Mouse (Mus musculus): Measurements from ENCODE around the gene Phf20. TPM values are rescaled to one million over a fixed set of nuclear protein-coding genes. Genes with fewer than 3 reads are reported as not detected.
A peak's percentile ranks its signal among the peaks of the same experiment; 100 is the strongest.

Gene Phf20
- 82.9 and 83.9 TPM in 2 replicates for polyA plus RNA-seq (2014; fragmentation: Nextera tagmentation; extraction: Ambion mirVana)

DNA sequence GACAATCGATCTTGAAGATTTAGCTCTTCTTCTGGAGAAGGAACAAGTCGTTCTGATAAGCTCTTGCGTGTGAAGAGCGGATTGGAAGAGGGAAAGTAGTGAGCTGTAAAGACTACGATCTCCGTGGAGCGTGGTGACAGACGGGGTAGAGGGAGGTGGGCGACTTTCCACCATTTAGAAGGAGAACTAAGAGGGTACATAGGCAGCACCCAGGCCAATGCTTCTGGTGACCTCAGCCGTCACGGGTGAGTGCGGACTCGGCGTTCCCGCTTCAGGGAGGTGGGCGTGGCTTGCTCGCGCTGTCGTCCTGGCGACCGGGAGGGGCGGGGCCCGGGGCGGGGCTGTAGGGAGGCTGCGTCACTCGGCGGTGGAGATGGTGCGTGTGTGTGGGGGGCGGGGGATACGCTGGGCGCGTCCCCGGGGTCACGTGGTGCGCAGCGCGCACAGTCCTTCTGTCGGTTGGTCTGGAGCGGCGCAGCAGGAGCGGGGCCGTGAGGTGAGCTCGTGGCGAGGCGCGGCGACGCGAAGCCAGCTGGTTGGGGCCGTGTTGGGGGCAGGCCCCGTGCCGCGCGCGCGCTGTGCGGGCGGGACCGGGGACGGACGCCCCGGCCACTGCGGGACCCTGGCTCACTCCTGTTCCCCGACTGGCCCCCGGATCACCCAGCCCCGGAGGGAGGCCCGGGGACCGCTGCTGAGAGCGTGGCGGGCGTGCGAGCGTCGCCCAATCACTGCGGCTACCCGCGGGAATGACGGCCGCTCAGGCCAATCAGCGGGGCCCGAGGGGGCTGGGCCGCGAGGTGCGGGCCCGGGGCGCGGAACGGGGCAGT, at the start of gene Phf20:
Gene Phf20, plus strand, starts transcription at position 165 of the 827 bp plus-strand sequence.
- peak within 1 kb of the TSS; percentile 74 for H3K4me2 ChIP-seq (ENCODE audit: low read depth)
- DNase-seq (ENCODE audit: low spot score) (peak; percentile 97), ATAC-seq (ENCODE audit: insufficient read depth, low FRiP score, low TSS enrichment) (peak; percentile 99)
- no peaks in the 10 kb centered on the region for H3K27me3 ChIP-seq (ENCODE audit: control insufficient read depth, insufficient read depth, low read length)
- no peaks in the 10 kb centered on the region for H3K9me3 ChIP-seq (ENCODE audit: control insufficient read depth, low read length)
- H3K4me3 ChIP-seq (ENCODE audit: low read depth, low read length): peak within 1 kb of the TSS; percentile 61
- 1% methylated on average over 58 of the region's 88 CpGs for WGBS
- H3K27ac ChIP-seq (ENCODE audit: low read depth, low read length): peak within 1 kb of the TSS; percentile 95
- H3K4me1 ChIP-seq (ENCODE audit: control insufficient read depth, insufficient read depth, low read length): 0 out of 2 replicates have a peak, but pooled peaks cover 3% of the 10 kb centered on the region
- no peaks in the 10 kb centered on the region; the same call in 1 of the 2 replicates for H3K36me3 ChIP-seq (ENCODE audit: control insufficient read depth, insufficient read depth, low read length)
- peak within 1 kb of the TSS; percentile 78 for H3K9ac ChIP-seq (ENCODE audit: low read length)

DNA sequence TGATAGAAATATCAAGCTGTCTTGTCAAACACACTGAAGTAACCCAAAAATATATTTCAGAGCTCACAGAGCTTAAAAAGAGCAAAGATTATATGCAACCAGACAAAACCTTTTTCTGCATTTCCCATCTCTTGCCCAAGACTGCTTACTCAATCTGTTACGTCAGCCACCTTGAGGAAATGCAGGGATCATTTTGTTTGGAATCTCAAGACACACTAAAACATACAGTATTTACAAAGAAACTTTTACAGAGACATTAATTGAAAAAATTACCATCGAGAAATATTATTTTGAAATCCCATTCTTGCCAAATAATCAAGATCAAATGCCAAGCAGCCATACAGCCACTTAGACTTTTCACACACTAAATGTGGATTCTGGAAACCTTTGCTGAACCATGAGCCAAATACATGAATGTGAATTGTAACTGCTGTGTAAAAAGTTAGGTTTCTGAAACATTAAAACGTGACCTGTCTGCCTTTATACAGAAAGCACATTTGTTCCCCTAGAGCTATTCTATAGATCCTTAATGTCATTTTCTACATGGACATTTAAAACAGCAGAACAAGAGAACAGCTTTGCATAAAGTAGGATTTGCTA, 48.9 kb upstream of the Phf20 start:
- Histone ChIP-seq H3K9ac (ENCODE audit: low read length) (no peak overlapping the region), H3K4me2 (ENCODE audit: low read depth) (no peak overlapping the region), H3K27me3 (ENCODE audit: control insufficient read depth, insufficient read depth, low read length) (no peaks in the 10 kb centered on the region), H3K36me3 (ENCODE audit: control insufficient read depth, insufficient read depth, low read length) (peaks cover 14% of the 10 kb centered on the region), H3K4me3 (ENCODE audit: low read depth, low read length) (no peak overlapping the region), H3K4me1 (ENCODE audit: control insufficient read depth, insufficient read depth, low read length) (0 out of 2 replicates have a peak, but pooled peaks cover 4% of the 10 kb centered on the region), H3K9me3 (ENCODE audit: control insufficient read depth, low read length) (no peaks in the 10 kb centered on the region), H3K27ac (ENCODE audit: low read depth, low read length) (no peak overlapping the region)
- DNase-seq (ENCODE audit: low spot score) (no peak), ATAC-seq (ENCODE audit: insufficient read depth, low FRiP score, low TSS enrichment) (no peak)
- 93% methylated on average over 3 of the region's 3 CpGs for WGBS

DNA sequence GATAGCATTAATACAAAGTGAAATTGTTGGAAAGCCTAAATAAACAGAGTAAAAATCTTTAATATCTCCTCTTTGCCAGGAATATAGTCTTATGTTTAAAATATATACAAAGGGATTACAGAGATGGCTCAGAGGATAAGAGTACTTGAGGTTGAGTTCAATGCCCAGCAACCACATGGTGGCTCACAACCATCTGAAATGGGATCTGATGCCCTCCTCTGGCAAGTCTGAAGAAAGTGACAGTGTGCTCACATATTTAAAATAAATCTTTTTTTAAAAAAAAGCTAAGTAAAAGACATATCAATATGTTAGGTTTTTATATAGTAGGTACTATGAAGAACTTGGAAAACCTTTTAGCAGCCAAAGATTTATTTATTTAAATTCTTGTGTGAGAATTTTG, 44.7 kb upstream of the Phf20 start:
- Histone ChIP-seq H3K4me1 (ENCODE audit: control insufficient read depth, insufficient read depth, low read length) (no peaks in the 10 kb centered on the region), H3K36me3 (ENCODE audit: control insufficient read depth, insufficient read depth, low read length) (peaks cover 14% of the 10 kb centered on the region)

DNA sequence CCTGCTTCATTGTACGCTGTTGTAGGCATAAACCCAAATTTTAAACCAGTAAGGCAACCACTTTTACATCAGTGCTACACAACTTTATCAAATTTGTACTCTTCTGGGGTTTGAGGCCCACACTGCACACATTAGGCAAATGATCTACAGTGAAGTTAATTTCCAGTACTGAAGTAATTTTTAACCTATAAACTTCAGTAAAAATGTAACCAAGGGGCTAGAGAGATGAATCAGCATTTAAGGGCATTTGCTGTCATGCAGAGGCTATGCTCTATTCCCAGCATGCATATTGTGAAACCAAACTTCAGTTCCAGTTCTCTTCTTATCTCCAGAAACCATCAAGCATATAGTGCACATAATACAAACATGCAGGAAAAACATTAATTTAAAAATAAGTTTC, 30.8 kb upstream of the Phf20 start:
- H3K27ac ChIP-seq (ENCODE audit: low read depth, low read length): no peak overlapping the region
- H3K4me2 ChIP-seq (ENCODE audit: low read depth): no peak overlapping the region
- H3K4me1 ChIP-seq (ENCODE audit: control insufficient read depth, insufficient read depth, low read length): no peaks in the 10 kb centered on the region
- no peak overlapping the region for H3K4me3 ChIP-seq (ENCODE audit: low read depth, low read length)
- H3K36me3 ChIP-seq (ENCODE audit: control insufficient read depth, insufficient read depth, low read length): peaks cover 12% of the 10 kb centered on the region
- no peak overlapping the region for H3K9ac ChIP-seq (ENCODE audit: low read length)
- ATAC-seq (ENCODE audit: insufficient read depth, low FRiP score, low TSS enrichment) (no peak), DNase-seq (ENCODE audit: low spot score) (no peak)
- H3K27me3 ChIP-seq (ENCODE audit: control insufficient read depth, insufficient read depth, low read length): no peaks in the 10 kb centered on the region
- WGBS: 96% methylated on average over 1 of the region's 1 CpGs
- no peaks in the 10 kb centered on the region for H3K9me3 ChIP-seq (ENCODE audit: control insufficient read depth, low read length)

More for the DNA sequence above, 44.7 kb upstream of the Phf20 start:
- H3K27me3 ChIP-seq (ENCODE audit: control insufficient read depth, insufficient read depth, low read length): no peaks in the 10 kb centered on the region
- no peak for ATAC-seq (ENCODE audit: insufficient read depth, low FRiP score, low TSS enrichment)
- no peak overlapping the region for H3K4me2 ChIP-seq (ENCODE audit: low read depth)
- no peaks in the 10 kb centered on the region for H3K9me3 ChIP-seq (ENCODE audit: control insufficient read depth, low read length)
- no peak overlapping the region for H3K9ac ChIP-seq (ENCODE audit: low read length)
- no peak overlapping the region for H3K4me3 ChIP-seq (ENCODE audit: low read depth, low read length)
- H3K27ac ChIP-seq (ENCODE audit: low read depth, low read length): no peak overlapping the region
- DNase-seq (ENCODE audit: low spot score): no peak

DNA sequence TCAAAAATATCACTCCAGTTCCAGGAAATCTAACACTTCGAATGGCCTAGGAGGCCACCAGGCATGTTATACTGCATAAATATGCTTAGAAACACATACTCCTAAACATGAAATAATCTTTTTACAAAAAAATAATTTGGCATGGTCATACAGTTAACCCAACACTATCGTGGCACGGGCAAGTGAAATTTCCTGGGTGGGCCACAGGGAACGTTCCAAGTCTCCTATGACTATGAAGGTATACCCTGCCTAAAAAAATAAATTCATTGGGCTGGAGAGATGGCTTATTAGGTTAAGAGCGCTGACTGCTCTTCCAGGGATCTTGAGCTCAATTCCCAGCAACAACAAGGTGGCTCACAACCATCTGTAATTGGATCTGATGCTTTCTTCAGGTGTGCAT, 29.7 kb upstream of the Phf20 start:
- Histone ChIP-seq H3K9ac (ENCODE audit: low read length) (no peak overlapping the region), H3K4me1 (ENCODE audit: control insufficient read depth, insufficient read depth, low read length) (no peaks in the 10 kb centered on the region), H3K9me3 (ENCODE audit: control insufficient read depth, low read length) (no peaks in the 10 kb centered on the region), H3K27me3 (ENCODE audit: control insufficient read depth, insufficient read depth, low read length) (no peaks in the 10 kb centered on the region), H3K4me2 (ENCODE audit: low read depth) (no peak overlapping the region), H3K4me3 (ENCODE audit: low read depth, low read length) (no peak overlapping the region), H3K27ac (ENCODE audit: low read depth, low read length) (no peak overlapping the region), H3K36me3 (ENCODE audit: control insufficient read depth, insufficient read depth, low read length) (peaks cover 12% of the 10 kb centered on the region; the same call in 1 of the 2 replicates)
- ATAC-seq (ENCODE audit: insufficient read depth, low FRiP score, low TSS enrichment): no peak
- WGBS: 97% methylated on average over 5 of the region's 5 CpGs
- DNase-seq (ENCODE audit: low spot score): no peak

DNA sequence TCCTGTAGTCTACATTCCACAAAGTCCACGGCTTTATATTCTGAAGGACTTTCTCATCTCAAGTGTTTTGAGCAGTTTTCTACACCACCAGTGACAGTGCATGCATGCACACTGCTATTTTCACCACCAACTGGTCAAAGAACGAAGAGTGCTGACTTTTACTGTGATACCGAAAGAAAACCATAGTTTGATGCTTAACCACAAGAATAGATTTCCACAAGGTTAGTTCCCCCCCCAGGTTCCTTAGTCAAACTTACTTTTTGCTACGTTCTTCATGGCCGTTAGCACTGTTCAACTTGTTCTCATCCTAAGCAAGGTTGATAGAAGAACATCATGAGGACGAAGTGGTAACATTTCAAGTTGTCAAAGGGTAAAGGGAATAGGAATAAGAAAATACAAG, 19.2 kb upstream of the Phf20 start:
- 93% methylated on average over 6 of the region's 6 CpGs for WGBS
- H3K27ac ChIP-seq (ENCODE audit: low read depth, low read length): no peak overlapping the region
- H3K9me3 ChIP-seq (ENCODE audit: control insufficient read depth, low read length): no peaks in the 10 kb centered on the region
- no peak overlapping the region for H3K4me3 ChIP-seq (ENCODE audit: low read depth, low read length)
- DNase-seq (ENCODE audit: low spot score): no peak
- no peak for ATAC-seq (ENCODE audit: insufficient read depth, low FRiP score, low TSS enrichment)
- peaks cover 11% of the 10 kb centered on the region; the same call in 1 of the 2 replicates for H3K4me1 ChIP-seq (ENCODE audit: control insufficient read depth, insufficient read depth, low read length)
- H3K4me2 ChIP-seq (ENCODE audit: low read depth): no peak overlapping the region
- peaks cover 12% of the 10 kb centered on the region for H3K36me3 ChIP-seq (ENCODE audit: control insufficient read depth, insufficient read depth, low read length)
- no peak overlapping the region for H3K9ac ChIP-seq (ENCODE audit: low read length)
- no peaks in the 10 kb centered on the region for H3K27me3 ChIP-seq (ENCODE audit: control insufficient read depth, insufficient read depth, low read length)

DNA sequence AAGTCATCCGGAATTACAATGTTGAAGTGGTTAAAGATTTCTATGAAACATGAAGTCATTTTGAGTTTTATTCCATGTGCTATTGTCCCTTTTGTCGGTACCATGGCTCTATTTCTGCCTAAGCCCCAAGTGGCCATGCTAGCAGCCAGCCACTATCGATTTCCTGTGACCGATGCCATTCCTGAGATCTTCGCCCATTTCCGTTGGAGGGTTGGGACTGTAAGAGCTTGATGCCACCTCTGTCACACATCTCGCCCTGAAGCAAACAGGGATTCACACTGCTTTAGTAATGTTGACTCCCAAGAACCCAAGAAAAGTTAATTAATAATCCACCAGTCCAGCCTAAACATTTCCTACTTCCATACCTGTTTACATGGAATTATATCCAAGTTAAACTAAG, 18.6 kb upstream of the Phf20 start:
- Histone ChIP-seq H3K4me3 (ENCODE audit: low read depth, low read length) (no peak overlapping the region), H3K4me1 (ENCODE audit: control insufficient read depth, insufficient read depth, low read length) (peaks cover 11% of the 10 kb centered on the region; the same call in 1 of the 2 replicates), H3K4me2 (ENCODE audit: low read depth) (peak overlapping the region; percentile 69), H3K36me3 (ENCODE audit: control insufficient read depth, insufficient read depth, low read length) (peaks cover 9% of the 10 kb centered on the region), H3K27me3 (ENCODE audit: control insufficient read depth, insufficient read depth, low read length) (no peaks in the 10 kb centered on the region), H3K9ac (ENCODE audit: low read length) (no peak overlapping the region), H3K27ac (ENCODE audit: low read depth, low read length) (no peak overlapping the region), H3K9me3 (ENCODE audit: control insufficient read depth, low read length) (no peaks in the 10 kb centered on the region)
- 84% methylated on average over 7 of the region's 7 CpGs for WGBS
- no peak for ATAC-seq (ENCODE audit: insufficient read depth, low FRiP score, low TSS enrichment)
- DNase-seq (ENCODE audit: low spot score): no peak

DNA sequence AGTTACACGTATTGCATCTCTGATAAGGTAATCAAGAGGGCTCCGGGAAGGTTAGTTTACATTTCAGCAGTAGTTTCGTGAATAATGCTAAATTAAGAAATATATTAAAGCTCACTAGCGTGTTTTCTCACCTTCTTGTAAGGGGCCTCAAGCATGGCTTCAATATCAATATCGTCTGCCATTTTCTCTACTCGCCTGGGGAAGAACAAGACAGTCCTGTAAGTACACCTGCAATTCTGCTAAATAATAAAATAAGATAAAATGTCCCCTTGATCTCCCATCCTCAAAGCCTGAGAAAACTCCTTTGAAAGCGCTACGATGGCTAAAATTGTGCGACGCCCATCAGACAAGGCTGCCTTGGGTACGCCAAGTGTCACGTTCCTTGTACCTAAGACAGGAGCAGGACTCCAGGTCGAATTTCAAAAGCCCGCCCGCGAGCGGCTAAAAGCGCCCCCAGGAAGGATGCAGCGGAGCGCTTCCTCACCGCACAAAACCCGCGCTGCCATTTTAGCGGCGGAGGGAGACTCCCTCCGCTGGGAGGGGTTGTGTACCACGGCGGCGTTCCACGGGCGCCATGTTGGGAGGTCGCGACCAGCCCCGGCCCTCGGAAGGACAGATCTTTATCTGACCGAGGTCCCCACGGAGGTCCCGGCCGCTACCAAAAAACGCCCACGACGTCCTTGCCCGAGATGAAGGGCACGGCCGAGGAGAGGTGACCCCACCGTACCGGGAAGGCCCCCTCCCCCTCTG, 17.0 kb upstream of the Phf20 start:
- Histone ChIP-seq H3K27me3 (ENCODE audit: control insufficient read depth, insufficient read depth, low read length) (no peaks in the 10 kb centered on the region), H3K4me1 (ENCODE audit: control insufficient read depth, insufficient read depth, low read length) (peaks cover 11% of the 10 kb centered on the region; the same call in 1 of the 2 replicates), H3K4me3 (ENCODE audit: low read depth, low read length) (peak overlapping the region; percentile 88), H3K9me3 (ENCODE audit: control insufficient read depth, low read length) (no peaks in the 10 kb centered on the region), H3K36me3 (ENCODE audit: control insufficient read depth, insufficient read depth, low read length) (peaks cover 4% of the 10 kb centered on the region), H3K9ac (ENCODE audit: low read length) (peak overlapping the region; percentile 100), H3K27ac (ENCODE audit: low read depth, low read length) (peak overlapping the region; percentile 85), H3K4me2 (ENCODE audit: low read depth) (peak overlapping the region; percentile 69)
- 1% methylated on average over 47 of the region's 47 CpGs for WGBS
- peak; percentile 61 for ATAC-seq (ENCODE audit: insufficient read depth, low FRiP score, low TSS enrichment)
- DNase-seq (ENCODE audit: low spot score): peak; percentile 87

All from neural tube, embryonic 11.5 days (tissue).